Mouse (Mus musculus): ENCODE results near the gene Olfr970. TPM values are rescaled to one million over a fixed set of nuclear protein-coding genes. Genes with fewer than 3 reads are reported as not detected.
"Not testable (repeated sequence)": the region's sequence is repeated elsewhere in the genome, so short reads cannot be mapped to it uniquely, and the experiment has no call there.

The Olfr970 gene
- total RNA-seq (2017), result not detected in 3 replicates

DNA sequence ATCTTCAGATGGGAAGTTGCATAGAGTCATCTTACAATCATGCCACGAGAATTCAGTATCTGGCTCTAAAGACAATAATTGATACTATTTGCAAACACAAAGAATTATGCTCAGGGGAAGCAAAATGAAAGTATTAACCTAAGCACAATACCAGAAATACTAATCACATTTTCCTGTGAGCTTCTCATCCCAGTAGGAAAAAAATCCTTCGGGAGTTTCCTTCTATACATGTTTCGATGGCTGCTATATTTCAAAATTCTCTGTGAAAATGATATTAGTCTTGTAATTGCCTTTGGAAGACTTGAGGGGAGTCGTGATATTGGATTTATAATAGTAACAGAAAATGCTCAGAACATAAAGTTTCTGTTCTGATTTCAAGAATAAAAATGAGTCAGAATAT is at the start of gene Olfr970:
TSS of gene Olfr970 (plus strand) at position 301 of the 400 bp plus-strand sequence.
- ATAC-seq (replicated peaks; ENCODE audit: insufficient number of reproducible peaks, low FRiP score, low TSS enrichment, poor library complexity, severe bottlenecking), result no peak

DNA sequence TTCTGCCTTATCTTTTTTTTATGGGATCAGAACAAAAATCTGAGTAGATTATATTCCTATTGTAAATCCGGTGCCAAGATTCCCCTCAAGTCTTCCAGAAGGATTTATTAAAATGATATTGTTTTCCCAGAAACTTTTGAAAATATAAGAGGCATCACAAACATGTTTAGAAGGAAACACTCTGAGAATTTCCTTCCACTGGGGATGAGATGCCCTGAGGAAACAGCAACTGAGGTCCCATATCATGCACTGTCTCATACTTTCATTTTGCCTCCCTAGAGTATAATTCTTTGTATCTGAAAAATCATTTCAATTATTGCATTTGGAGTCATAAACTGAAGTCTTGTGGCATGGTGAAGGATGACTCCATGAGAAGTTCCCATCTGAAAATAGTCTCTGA is 25.5 kb upstream of the Olfr970 start, which contains the start of gene Olfr968:
TSS of gene Olfr968 (minus strand) at position 101 of the 400 bp plus-strand sequence.
- ATAC-seq (replicated peaks; ENCODE audit: insufficient number of reproducible peaks, low FRiP score, low TSS enrichment, poor library complexity, severe bottlenecking), result no peak

DNA sequence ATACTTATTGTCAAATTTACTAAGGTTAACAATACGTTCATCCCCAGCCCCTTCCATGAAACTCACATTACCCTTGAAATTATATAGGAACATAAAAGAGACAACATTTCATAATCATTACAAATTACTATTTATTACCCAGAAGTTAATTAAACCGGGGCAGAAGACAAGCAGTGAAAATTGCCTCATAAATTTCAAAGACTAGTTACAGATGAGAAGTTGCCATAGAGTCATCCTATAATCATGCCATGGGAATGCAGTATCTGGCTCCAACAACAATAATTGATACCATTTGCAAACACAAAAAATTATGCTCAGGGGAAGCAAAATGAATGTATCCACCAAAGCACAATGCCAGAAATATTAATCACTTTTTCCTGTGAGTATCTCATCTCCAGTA is 18.1 kb upstream of the Olfr970 start, which contains the start of gene Olfr969:
TSS of gene Olfr969 (plus strand) at position 388 of the 400 bp plus-strand sequence.
- ATAC-seq (replicated peaks; ENCODE audit: insufficient number of reproducible peaks, low FRiP score, low TSS enrichment, poor library complexity, severe bottlenecking), result no peak

DNA sequence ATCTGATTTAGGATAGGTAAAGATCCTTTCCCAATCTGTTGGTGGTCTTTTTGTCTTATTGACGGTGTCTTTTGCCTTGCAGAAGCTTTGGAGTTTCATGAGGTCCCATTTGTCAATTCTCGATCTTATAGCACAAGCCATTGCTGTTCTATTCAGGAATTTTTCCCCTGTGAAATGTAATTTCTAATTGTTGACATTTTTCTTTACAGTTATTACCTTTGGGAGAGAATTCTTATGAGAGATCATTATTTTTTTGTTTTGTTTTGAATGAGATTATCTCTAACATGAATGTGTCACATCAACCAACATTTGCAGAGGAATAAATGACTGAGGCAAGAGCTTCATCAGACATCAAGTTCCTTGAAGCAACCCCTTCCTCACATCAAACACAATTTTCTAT is 27.9 kb downstream of the Olfr970 start, which contains the start of gene Olfr971:
TSS of gene Olfr971 (plus strand) at position 301 of the 400 bp plus-strand sequence.
- ATAC-seq (replicated peaks; ENCODE audit: insufficient number of reproducible peaks, low FRiP score, low TSS enrichment, poor library complexity, severe bottlenecking), result not testable (repeated sequence)

- ATAC-seq (replicated peaks; ENCODE audit: insufficient number of reproducible peaks, low FRiP score, low TSS enrichment, poor library complexity, severe bottlenecking), result no peak
These were observed 57.5 kb downstream of the Olfr970 start, which contains the start of gene Olfr972 for GRCm38 (mm10) chr9:39866122-39866521. Olfr972 (plus strand) TSS chr9:39866422.

Other genes starting within 250 kb of the Olfr970 start
- not detected in 3 replicates for gene Olfr959, start 233.3 kb upstream of the Olfr970 start, total RNA-seq (2017)
- not detected in 3 replicates for gene AW551984, start 204.5 kb upstream of the Olfr970 start, total RNA-seq (2017)
- not detected in 3 replicates for gene Olfr148, start 198.2 kb upstream of the Olfr970 start, total RNA-seq (2017)
- gene Olfr960, start 187.5 kb upstream of the Olfr970 start, total RNA-seq (2017), result not detected in 3 replicates
- gene Olfr961, start 163.8 kb upstream of the Olfr970 start, total RNA-seq (2017), result not detected in 3 replicates
- not detected in 3 replicates for gene Olfr963, start 141.7 kb upstream of the Olfr970 start, total RNA-seq (2017)
- not detected in 3 replicates for gene Olfr149, start 101.7 kb upstream of the Olfr970 start, total RNA-seq (2017)
- not detected in 3 replicates for gene Olfr965, start 97.5 kb upstream of the Olfr970 start, total RNA-seq (2017)
- not detected in 3 replicates for gene Olfr150, start 77.9 kb upstream of the Olfr970 start, total RNA-seq (2017)
- gene Olfr967, start 62.6 kb upstream of the Olfr970 start, total RNA-seq (2017), result 1.1 TPM in 1 of 3 replicates, not detected in the others
- gene Olfr968, start 25.6 kb upstream of the Olfr970 start, total RNA-seq (2017), result not detected in 3 replicates
- not detected in 3 replicates for gene Olfr969, start 17.9 kb upstream of the Olfr970 start, total RNA-seq (2017)
- gene Olfr971, start 28.0 kb downstream of the Olfr970 start, total RNA-seq (2017), result not detected in 3 replicates
- gene Olfr972, start 57.6 kb downstream of the Olfr970 start, total RNA-seq (2017), result not detected in 3 replicates
- not detected in 3 replicates for gene Olfr229, start 98.5 kb downstream of the Olfr970 start, total RNA-seq (2017)
- not detected in 3 replicates for gene Olfr974, start 128.6 kb downstream of the Olfr970 start, total RNA-seq (2017)
- not detected in 3 replicates for gene Olfr975, start 143.2 kb downstream of the Olfr970 start, total RNA-seq (2017)
- not detected in 3 replicates for gene Olfr976, start 152.3 kb downstream of the Olfr970 start, total RNA-seq (2017)
- not detected in 3 replicates for gene Olfr978, start 183.3 kb downstream of the Olfr970 start, total RNA-seq (2017)
- not detected in 3 replicates for gene Olfr979, start 194.6 kb downstream of the Olfr970 start, total RNA-seq (2017)
- not detected in 3 replicates for gene Olfr980, start 200.7 kb downstream of the Olfr970 start, total RNA-seq (2017)
- gene Olfr981, start 212.6 kb downstream of the Olfr970 start, total RNA-seq (2017), result not detected in 3 replicates